Mouse (Mus musculus) lung, postnatal 0 days (tissue): ENCODE data around the gene Olfr221. TPM values are rescaled to one million over a fixed set of nuclear protein-coding genes. Genes with fewer than 3 reads are reported as not detected.

Experiments
- ATAC-seq: fragments of 200-750 bp; cut with Nextera tagmentation; 2 replicates; pipeline ENCODE4 v1.8.0; 2017; ENCODE audit warnings: moderate library complexity
- DNase-seq: peaks from one replicate; pipeline ENCODE4 v3.0.0-alpha.2; 2016; ENCODE audit warnings: low spot score
- H3K27ac ChIP-seq: fragments of 300-500 bp; sonication (generic); 2 replicates; pipeline ENCODE4 v1.5.1; 2014; ENCODE audit warnings: antibody characterized with exemption, mild to moderate bottlenecking, low read length, mixed read lengths
- H3K27me3 ChIP-seq: fragments of 300-500 bp; sonication (generic); replicated peaks from 2 replicates; pipeline ENCODE4 v1.6.1; 2014; ENCODE audit warnings: low read length, mixed read lengths; ENCODE audit not compliant: insufficient read depth
- H3K36me3 ChIP-seq: fragments of 300-500 bp; sonication (generic); 2 replicates; pipeline ENCODE4 v1.6.1; 2014; ENCODE audit warnings: low read length, mixed read lengths; ENCODE audit not compliant: insufficient read depth
- H3K4me1 ChIP-seq: fragments of 300-500 bp; sonication (generic); 2 replicates; pipeline ENCODE4 v1.6.1; 2014; ENCODE audit warnings: antibody characterized with exemption, low read depth, low read length, mixed read lengths; ENCODE audit not compliant: insufficient read depth
- H3K4me2 ChIP-seq: fragments of 300-500 bp; sonication (generic); replicated peaks from 2 replicates; pipeline ENCODE4 v1.6.1; 2014; ENCODE audit warnings: low read depth, mild to moderate bottlenecking, low read length, moderate library complexity, mixed read lengths
- H3K4me3 ChIP-seq: fragments of 300-500 bp; sonication (generic); 2 replicates; pipeline ENCODE4 v1.5.1; 2014; ENCODE audit warnings: low read depth, low read length
- H3K9ac ChIP-seq: fragments of 300-500 bp; sonication (generic); replicated peaks from 2 replicates; pipeline ENCODE4 v1.6.1; 2014; ENCODE audit warnings: low read depth, mild to moderate bottlenecking
- H3K9me3 ChIP-seq: fragments of 300-500 bp; sonication (generic); 2 replicates; pipeline ENCODE4 v1.6.1; 2016; ENCODE audit warnings: low read length, mixed read lengths
- CTCF ChIP-seq: IDR thresholded peaks from 2 replicates; pipeline ENCODE4 v1.5.1; 2016; ENCODE audit warnings: antibody characterized with exemption, mild to moderate bottlenecking
- EP300 ChIP-seq: IDR thresholded peaks from 2 replicates; pipeline ENCODE4 v1.6.1; 2016; ENCODE audit warnings: antibody characterized with exemption, mild to moderate bottlenecking, control low read depth
- WGBS: fragments of 180-500 bp; shearing (Covaris S2); extraction: QIAGEN DNeasy Blood & Tissue Kit; methylation state at CpG from one replicate; pipeline ENCODE4 v1.1.7; 2014; 5-methylcytosine and 5-hydroxymethylcytosine counted together
- polyA plus RNA-seq: library from polyadenylated mRNA; unstranded; fragments of >200 nt; fragmentation: Nextera tagmentation; extraction: Ambion mirVana; gene quantifications from 2 replicates; pipeline ENCODE4 v1.2.1, GENCODE M21; 2015

Gene Olfr221
- polyA plus RNA-seq, 1 experiment from 2014 or later: not detected

GRCm38 (mm10) chr14:52015445-52016100 is 26.7 kb downstream of the Olfr221 start, which contains the start of gene Tmem253:
TSS of gene Tmem253 (plus strand) at chr14:52015658.
- Histone ChIP-seq H3K27me3 (no peaks in the 10 kb centered on the region), H3K36me3 (no peaks in the 10 kb centered on the region), H3K4me2 (peak within 1 kb of the TSS; percentile 74), H3K9ac (peak within 1 kb of the TSS; percentile 63), H3K4me1 (no peaks in the 10 kb centered on the region; the same call in 1 of the 2 replicates), H3K9me3 (no peaks in the 10 kb centered on the region), H3K4me3 (peak within 1 kb of the TSS; percentile 71), H3K27ac (peak within 1 kb of the TSS; percentile 96)
- ATAC-seq: no peak
- 17% methylated on average over 6 of the region's 6 CpGs for WGBS
- peak; percentile 45 for DNase-seq
- TF ChIP-seq CTCF: no peak
- TF ChIP-seq EP300: no peak

- under 1% methylated on average over 14 of the region's 28 CpGs for WGBS
- no peaks in the 10 kb centered on the region for H3K36me3 ChIP-seq
- TF ChIP-seq EP300 (no peak), CTCF (no peak; the same call in 1 of the 2 replicates)
- H3K9me3 ChIP-seq: no peaks in the 10 kb centered on the region
- H3K27ac ChIP-seq: peak overlapping the region; percentile 96
- peaks cover 3% of the 10 kb centered on the region; the same call in 1 of the 2 replicates for H3K4me1 ChIP-seq
- H3K27me3 ChIP-seq: no peaks in the 10 kb centered on the region
- peak overlapping the region; percentile 63 for H3K9ac ChIP-seq
- ATAC-seq (peak; percentile 55), DNase-seq (peak; percentile 90)
- peak overlapping the region; percentile 74 for H3K4me2 ChIP-seq
- peak overlapping the region; percentile 71 for H3K4me3 ChIP-seq
These were observed 27.4 kb downstream of the Olfr221 start for GRCm38 (mm10) chr14:52014761-52015311.

- H3K27me3 ChIP-seq: no peaks in the 10 kb centered on the region
- peaks cover 3% of the 10 kb centered on the region; the same call in 1 of the 2 replicates for H3K4me1 ChIP-seq
- H3K9ac ChIP-seq: peak overlapping the region; percentile 63
- WGBS: no CpG with 5 or more reads among the region's 80 CpGs
- TF ChIP-seq EP300 (no peak), CTCF (no peak)
- H3K4me3 ChIP-seq: peak overlapping the region; percentile 71
- DNase-seq: peak; percentile 32
- peak; percentile 38 for ATAC-seq
- peak overlapping the region; percentile 74 for H3K4me2 ChIP-seq
- no peaks in the 10 kb centered on the region for H3K9me3 ChIP-seq
- H3K27ac ChIP-seq: peak overlapping the region; percentile 96
- no peaks in the 10 kb centered on the region for H3K36me3 ChIP-seq
These were observed 27.9 kb downstream of the Olfr221 start for GRCm38 (mm10) chr14:52014271-52014760.

- peaks cover 3% of the 10 kb centered on the region; the same call in 1 of the 2 replicates for H3K4me1 ChIP-seq
- WGBS: 4% methylated on average over 12 of the region's 24 CpGs
- H3K9ac ChIP-seq: peak overlapping the region; percentile 63
- H3K4me3 ChIP-seq: peak overlapping the region; percentile 71
- no peaks in the 10 kb centered on the region for H3K9me3 ChIP-seq
- peak; percentile 23 for ATAC-seq
- H3K4me2 ChIP-seq: peak overlapping the region; percentile 74
- no peak for TF ChIP-seq CTCF
- no peak for TF ChIP-seq EP300
- no peaks in the 10 kb centered on the region for H3K36me3 ChIP-seq
- H3K27me3 ChIP-seq: no peaks in the 10 kb centered on the region
- peak; percentile 54 for DNase-seq
- peak overlapping the region; percentile 96 for H3K27ac ChIP-seq
These were observed 28.5 kb downstream of the Olfr221 start for GRCm38 (mm10) chr14:52013771-52014219.

- Histone ChIP-seq H3K36me3 (no peaks in the 10 kb centered on the region), H3K27ac (peak overlapping the region; percentile 96; the same call in 1 of the 2 replicates), H3K27me3 (no peaks in the 10 kb centered on the region), H3K4me3 (peak overlapping the region; percentile 71; the same call in 1 of the 2 replicates), H3K9ac (peak overlapping the region; percentile 63; the same call in 1 of the 2 replicates), H3K4me2 (peak overlapping the region; percentile 74), H3K9me3 (no peaks in the 10 kb centered on the region), H3K4me1 (peaks cover 3% of the 10 kb centered on the region; the same call in 1 of the 2 replicates)
- ATAC-seq: no peak
- DNase-seq: no peak
- no peak for TF ChIP-seq CTCF
- TF ChIP-seq EP300: no peak
- 60% methylated on average over 8 of the region's 8 CpGs for WGBS
These were observed 29.1 kb downstream of the Olfr221 start for GRCm38 (mm10) chr14:52013021-52013610.

GRCm38 (mm10) chr14:52012553-52012952 is 29.7 kb downstream of the Olfr221 start:
- Histone ChIP-seq H3K4me3 (no peak overlapping the region), H3K9ac (no peak overlapping the region), H3K27me3 (no peaks in the 10 kb centered on the region), H3K9me3 (no peaks in the 10 kb centered on the region), H3K4me1 (peaks cover 3% of the 10 kb centered on the region; the same call in 1 of the 2 replicates), H3K27ac (no peak overlapping the region), H3K4me2 (no peak overlapping the region), H3K36me3 (no peaks in the 10 kb centered on the region)
- DNase-seq (no peak), ATAC-seq (no peak)
- WGBS: 78% methylated on average over 5 of the region's 5 CpGs
- TF ChIP-seq EP300 (no peak), CTCF (no peak)
